Mouse (Mus musculus): ENCODE data around the gene Saa1. TPM values are rescaled to one million over a fixed set of nuclear protein-coding genes. Genes with fewer than 3 reads are reported as not detected.
"Not testable (repeated sequence)": the region's sequence is repeated elsewhere in the genome, so short reads cannot be mapped to it uniquely, and the experiment has no call there.

Saa1 gene
- not detected in 2 replicates for total RNA-seq (2015; ENCODE audit: low replicate concordance)
- total RNA-seq (2017; ENCODE audit: low replicate concordance) = not detected in 2 replicates

GRCm38 (mm10) chr7:46742880-46743279, at the start of gene Saa1:
Saa1 (minus strand) TSS chr7:46742980.
- not testable (repeated sequence) for ATAC-seq (replicated peaks; ENCODE audit: low FRiP score, poor library complexity, severe bottlenecking)

- ATAC-seq (replicated peaks; ENCODE audit: low FRiP score, poor library complexity, severe bottlenecking) = no peak
Measured at GRCm38 (mm10) chr7:46789177-46789849, 46.5 kb upstream of the Saa1 start.

GRCm38 (mm10) chr7:46770706-46771105, 27.9 kb upstream of the Saa1 start:
- ATAC-seq (replicated peaks; ENCODE audit: low FRiP score, poor library complexity, severe bottlenecking) = no peak; the same call in 1 of the 2 replicates

- no peak for ATAC-seq (replicated peaks; ENCODE audit: low FRiP score, poor library complexity, severe bottlenecking)
Measured at GRCm38 (mm10) chr7:46768451-46768850, 25.7 kb upstream of the Saa1 start.

- no peak for ATAC-seq (replicated peaks; ENCODE audit: low FRiP score, poor library complexity, severe bottlenecking)
Measured at GRCm38 (mm10) chr7:46767371-46767770, 24.6 kb upstream of the Saa1 start.

GRCm38 (mm10) chr7:46764672-46765071, 21.9 kb upstream of the Saa1 start:
- no peak for ATAC-seq (replicated peaks; ENCODE audit: low FRiP score, poor library complexity, severe bottlenecking)

GRCm38 (mm10) chr7:46762601-46763000, 19.8 kb upstream of the Saa1 start:
- ATAC-seq (replicated peaks; ENCODE audit: low FRiP score, poor library complexity, severe bottlenecking) = no peak

GRCm38 (mm10) chr7:46761049-46761795, 18.4 kb upstream of the Saa1 start:
- no peak for ATAC-seq (replicated peaks; ENCODE audit: low FRiP score, poor library complexity, severe bottlenecking)

GRCm38 (mm10) chr7:46751490-46751889, 8.7 kb upstream of the Saa1 start, which contains the start of gene Saa2:
Saa2 (plus strand) TSS chr7:46751790.
- ATAC-seq (replicated peaks; ENCODE audit: low FRiP score, poor library complexity, severe bottlenecking) = no peak

- no peak for ATAC-seq (replicated peaks; ENCODE audit: low FRiP score, poor library complexity, severe bottlenecking)
Measured at GRCm38 (mm10) chr7:46748459-46748858, 5.7 kb upstream of the Saa1 start.

GRCm38 (mm10) chr7:46746381-46746780, 3.6 kb upstream of the Saa1 start:
- ATAC-seq (replicated peaks; ENCODE audit: low FRiP score, poor library complexity, severe bottlenecking) = no peak

- no peak for ATAC-seq (replicated peaks; ENCODE audit: low FRiP score, poor library complexity, severe bottlenecking)
Measured at GRCm38 (mm10) chr7:46745816-46746215, 3.0 kb upstream of the Saa1 start.

GRCm38 (mm10) chr7:46740041-46740440, 2.7 kb downstream of the Saa1 start:
- ATAC-seq (replicated peaks; ENCODE audit: low FRiP score, poor library complexity, severe bottlenecking) = not testable (repeated sequence)

GRCm38 (mm10) chr7:46738561-46739460, 4.0 kb downstream of the Saa1 start:
- ATAC-seq (replicated peaks; ENCODE audit: low FRiP score, poor library complexity, severe bottlenecking) = no peak

GRCm38 (mm10) chr7:46734983-46735382, 7.8 kb downstream of the Saa1 start:
- no peak for ATAC-seq (replicated peaks; ENCODE audit: low FRiP score, poor library complexity, severe bottlenecking)

- no peak for ATAC-seq (replicated peaks; ENCODE audit: low FRiP score, poor library complexity, severe bottlenecking)
Measured at GRCm38 (mm10) chr7:46732458-46732857, 10.3 kb downstream of the Saa1 start, which contains the start of gene Saa4. Saa4 (minus strand) TSS chr7:46732603.

GRCm38 (mm10) chr7:46727584-46727983, 15.2 kb downstream of the Saa1 start:
- no peak for ATAC-seq (replicated peaks; ENCODE audit: low FRiP score, poor library complexity, severe bottlenecking)

GRCm38 (mm10) chr7:46724396-46724795, 18.4 kb downstream of the Saa1 start:
- ATAC-seq (replicated peaks; ENCODE audit: low FRiP score, poor library complexity, severe bottlenecking) = no peak

GRCm38 (mm10) chr7:46723849-46724248, 18.9 kb downstream of the Saa1 start:
- no peak for ATAC-seq (replicated peaks; ENCODE audit: low FRiP score, poor library complexity, severe bottlenecking)

GRCm38 (mm10) chr7:46723354-46723753, 19.4 kb downstream of the Saa1 start:
- ATAC-seq (replicated peaks; ENCODE audit: low FRiP score, poor library complexity, severe bottlenecking) = no peak
